In the genomic region with DNA sequence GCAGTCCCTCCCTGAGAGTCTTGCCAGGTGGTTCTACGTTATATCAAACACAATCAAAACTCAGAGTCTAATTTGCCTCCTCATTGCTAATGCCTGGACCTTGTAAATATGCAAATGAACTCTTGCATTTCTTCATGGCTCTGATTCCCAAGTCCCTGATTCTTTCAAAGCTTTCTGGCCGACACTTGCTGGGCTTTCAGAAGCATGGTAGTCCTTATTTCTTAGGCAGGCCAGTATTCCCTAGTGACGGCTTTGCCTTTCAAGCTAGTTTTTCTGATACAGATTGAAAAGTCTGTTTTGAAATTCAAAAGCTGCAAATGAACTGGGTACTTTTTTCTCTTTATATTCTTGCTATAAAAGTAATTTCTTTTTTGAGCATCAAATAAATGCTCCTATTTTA, we compare ENCODE assay signal across 19 mouse cellular contexts.
DNase-seq lines count a peak whose midpoint lies in the region; ATAC-seq and TF ChIP-seq lines count a peak whose summit lies in the region.
"Had no signal": no experiment of that assay in that cellular context is flagged by ENCODE, and none has a peak within 500 bp of the region (broad histone marks: within the 10 kb centered on the region; RNA-seq: fewer than 3 reads in every experiment).

No protein-coding gene starts in this region.

- peaks cover 18% of the 10 kb centered on the region for H3K4me1 ChIP-seq in neural tube, embryonic 12.5 days
- H3K4me1 ChIP-seq in hindbrain, embryonic 12.5 days, result peaks cover 19% of the 10 kb centered on the region
- peaks cover 33% of the 10 kb centered on the region for H3K4me1 ChIP-seq in midbrain, embryonic 10.5 days
- peaks cover 3% of the 10 kb centered on the region; the same call in 1 of the 2 replicates for H3K4me1 ChIP-seq in midbrain, postnatal 0 days (ENCODE audit: insufficient read depth, low read length)
- no peaks in the 10 kb centered on the region for H3K4me1 ChIP-seq in intestine, postnatal 0 days (replicated peaks; ENCODE audit: control insufficient read depth, insufficient read depth, low read length)
- H3K4me1 ChIP-seq: heart, embryonic 10.5 days had no signal

- DNase-seq in neural tube, embryonic 10.5 days (ENCODE audit: extremely low spot score, low spot score), result no peak
- DNase-seq in midbrain, embryonic 10.5 days (ENCODE audit: low spot score), result no peak
- DNase-seq in midbrain, postnatal 0 days (ENCODE audit: low spot score), result peak; percentile 17
- DNase-seq in lung, postnatal 4 days, result no peak
- DNase-seq in adrenal gland, postnatal 14 days, result no peak
- DNase-seq: cerebellum, adult 9-10 months; kidney, adult 18-20 months; kidney, postnatal 14 days; layer of hippocampus, adult 9-11 months; liver, postnatal 0 days; lung, postnatal 10 days; right cerebral cortex, adult 18-20 months; thymus, postnatal 4 days had no signal

- H3K4me2 ChIP-seq in neural tube, embryonic 12.5 days (replicated peaks), result no peak overlapping the region
- no peak overlapping the region for H3K4me2 ChIP-seq in hindbrain, embryonic 12.5 days (replicated peaks)
- H3K4me2 ChIP-seq in midbrain, postnatal 0 days (ENCODE audit: low read depth, low read length, poor library complexity, severe bottlenecking), result no peak overlapping the region
- H3K4me2 ChIP-seq in intestine, postnatal 0 days (replicated peaks; ENCODE audit: low read depth), result no peak overlapping the region
- H3K4me2 ChIP-seq: embryonic facial prominence, embryonic 12.5 days had no signal

- H3K36me3 ChIP-seq in neural tube, embryonic 12.5 days, result no peaks in the 10 kb centered on the region
- H3K36me3 ChIP-seq in hindbrain, embryonic 12.5 days, result no peaks in the 10 kb centered on the region
- no peaks in the 10 kb centered on the region for H3K36me3 ChIP-seq in midbrain, embryonic 10.5 days
- no peaks in the 10 kb centered on the region for H3K36me3 ChIP-seq in midbrain, postnatal 0 days (ENCODE audit: insufficient read depth, low read length)
- H3K36me3 ChIP-seq in intestine, postnatal 0 days (ENCODE audit: control insufficient read depth, insufficient read depth), result no peaks in the 10 kb centered on the region
- H3K36me3 ChIP-seq: embryonic facial prominence, embryonic 12.5 days; heart, embryonic 10.5 days; limb, embryonic 10.5 days had no signal

- ATAC-seq in neural tube, embryonic 12.5 days (ENCODE audit: low FRiP score, low read depth), result 0 out of 2 replicates have a peak, but pooled peaks have one; percentile 7
- ATAC-seq in hindbrain, embryonic 12.5 days (ENCODE audit: low FRiP score), result no peak
- ATAC-seq in midbrain, postnatal 0 days (ENCODE audit: low FRiP score), result no peak
- no peak for ATAC-seq in intestine, postnatal 0 days
- ATAC-seq: liver, postnatal 0 days had no signal

- TF ChIP-seq CTCF in midbrain, postnatal 0 days (IDR thresholded peaks at IDR 0.05), result no peak
- no peak for TF ChIP-seq CTCF in intestine, postnatal 0 days (IDR thresholded peaks at IDR 0.05; ENCODE audit: low read depth)

- H3K9me3 ChIP-seq in neural tube, embryonic 12.5 days, result no peaks in the 10 kb centered on the region
- H3K9me3 ChIP-seq in hindbrain, embryonic 12.5 days (replicated peaks), result no peaks in the 10 kb centered on the region
- peaks cover 9% of the 10 kb centered on the region; the same call in 1 of the 2 replicates for H3K9me3 ChIP-seq in midbrain, embryonic 10.5 days (replicated peaks)
- no peaks in the 10 kb centered on the region for H3K9me3 ChIP-seq in midbrain, postnatal 0 days (ENCODE audit: low read length)
- no peaks in the 10 kb centered on the region for H3K9me3 ChIP-seq in intestine, postnatal 0 days (ENCODE audit: control insufficient read depth)
- H3K9me3 ChIP-seq: embryonic facial prominence, embryonic 12.5 days; heart, embryonic 10.5 days; limb, embryonic 10.5 days had no signal

- no peak overlapping the region for H3K9ac ChIP-seq in neural tube, embryonic 12.5 days
- H3K9ac ChIP-seq in hindbrain, embryonic 12.5 days, result no peak overlapping the region
- H3K9ac ChIP-seq in midbrain, postnatal 0 days (replicated peaks; ENCODE audit: low read length, poor library complexity, severe bottlenecking), result no peak overlapping the region
- H3K9ac ChIP-seq in intestine, postnatal 0 days (ENCODE audit: low read depth, low read length), result no peak overlapping the region
- H3K9ac ChIP-seq: embryonic facial prominence, embryonic 12.5 days; liver, postnatal 0 days had no signal

- H3K27ac ChIP-seq in neural tube, embryonic 12.5 days, result no peak overlapping the region
- peak overlapping the region; percentile 79 for H3K27ac ChIP-seq in hindbrain, embryonic 12.5 days
- peak overlapping the region; percentile 85 for H3K27ac ChIP-seq in midbrain, embryonic 10.5 days (replicated peaks)
- peak overlapping the region; percentile 6; the same call in 1 of the 2 replicates for H3K27ac ChIP-seq in midbrain, postnatal 0 days (ENCODE audit: low read depth, low read length)
- no peak overlapping the region for H3K27ac ChIP-seq in intestine, postnatal 0 days (ENCODE audit: low read depth, low read length)
- H3K27ac ChIP-seq: embryonic facial prominence, embryonic 12.5 days; heart, embryonic 10.5 days; limb, embryonic 10.5 days had no signal

- H3K27me3 ChIP-seq in neural tube, embryonic 12.5 days (replicated peaks), result no peaks in the 10 kb centered on the region
- no peaks in the 10 kb centered on the region for H3K27me3 ChIP-seq in hindbrain, embryonic 12.5 days
- no peaks in the 10 kb centered on the region for H3K27me3 ChIP-seq in midbrain, embryonic 10.5 days (ENCODE audit: low read depth, poor library complexity, severe bottlenecking)
- no peaks in the 10 kb centered on the region for H3K27me3 ChIP-seq in midbrain, postnatal 0 days (ENCODE audit: insufficient read depth, low read length)
- H3K27me3 ChIP-seq in intestine, postnatal 0 days (replicated peaks; ENCODE audit: control insufficient read depth, insufficient read depth, low read length), result no peaks in the 10 kb centered on the region
- H3K27me3 ChIP-seq: embryonic facial prominence, embryonic 12.5 days had no signal

- no peak overlapping the region for H3K4me3 ChIP-seq in neural tube, embryonic 12.5 days
- no peak overlapping the region for H3K4me3 ChIP-seq in hindbrain, embryonic 12.5 days
- no peak overlapping the region for H3K4me3 ChIP-seq in midbrain, embryonic 10.5 days
- no peak overlapping the region for H3K4me3 ChIP-seq in midbrain, postnatal 0 days (ENCODE audit: low read depth, low read length)
- no peak overlapping the region for H3K4me3 ChIP-seq in intestine, postnatal 0 days (ENCODE audit: low read depth, low read length)
- H3K4me3 ChIP-seq: embryonic facial prominence, embryonic 12.5 days; heart, embryonic 10.5 days; limb, embryonic 10.5 days had no signal

- WGBS in neural tube, embryonic 12.5 days, result 38% methylated on average over 3 of the region's 3 CpGs
- WGBS in hindbrain, embryonic 12.5 days, result 23% methylated on average over 3 of the region's 3 CpGs
- 49% methylated on average over 3 of the region's 3 CpGs for WGBS in midbrain, embryonic 10.5 days
- 24% methylated on average over 3 of the region's 3 CpGs for WGBS in midbrain, postnatal 0 days
- WGBS in intestine, postnatal 0 days, result 91% methylated on average over 3 of the region's 3 CpGs

Comparison
In these comparisons a context has a peak if more than half of its experiments do, and no peak if none do; other contexts are left out.
1. H3K27ac ChIP-seq: peak in hindbrain, embryonic 12.5 days (single experiment), midbrain, embryonic 10.5 days (single experiment) and midbrain, postnatal 0 days (single experiment); none in neural tube, embryonic 12.5 days (single experiment) and intestine, postnatal 0 days (single experiment).